Mouse (Mus musculus) adrenal gland, adult (tissue): ENCODE measurements around the gene Gprin3.

Source experiments
- DNase-seq, 2 experiments: peaks; one replicate each; pipeline ENCODE4 v3.0.0; 2022 to 2023; ENCODE audit warnings: low spot score in 1 of 2; ENCODE audit not compliant: inconsistent age in 2 of 2

The Gprin3 gene

GRCm38 (mm10) chr6:59425824-59426533 lies at the start of gene Gprin3:
TSS of gene Gprin3 (minus strand) at chr6:59426294.
- peak; percentile 81 to 92 for DNase-seq

- DNase-seq = no peak
Observed at GRCm38 (mm10) chr6:59458861-59459260, 32.8 kb upstream of the Gprin3 start.

DNA sequence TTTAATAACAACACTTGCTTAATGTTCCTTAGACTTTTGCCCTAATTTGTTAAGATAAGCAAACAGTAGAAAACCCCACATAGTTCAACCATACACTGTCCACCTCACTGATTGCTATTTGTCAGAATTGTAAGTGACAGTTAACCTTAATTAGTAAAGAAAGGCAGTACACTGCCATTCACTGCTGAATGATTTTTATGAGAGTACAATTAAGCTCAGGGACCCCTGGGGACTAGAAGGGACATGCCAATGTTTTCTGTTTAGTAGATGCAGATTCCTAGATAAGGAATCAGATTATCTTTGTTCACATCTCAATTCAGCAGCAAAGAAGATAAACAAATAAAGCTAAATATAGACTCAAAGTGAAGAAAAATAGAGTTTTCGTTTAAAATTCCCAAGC lies 30.0 kb upstream of the Gprin3 start:
- no peak for DNase-seq

DNA sequence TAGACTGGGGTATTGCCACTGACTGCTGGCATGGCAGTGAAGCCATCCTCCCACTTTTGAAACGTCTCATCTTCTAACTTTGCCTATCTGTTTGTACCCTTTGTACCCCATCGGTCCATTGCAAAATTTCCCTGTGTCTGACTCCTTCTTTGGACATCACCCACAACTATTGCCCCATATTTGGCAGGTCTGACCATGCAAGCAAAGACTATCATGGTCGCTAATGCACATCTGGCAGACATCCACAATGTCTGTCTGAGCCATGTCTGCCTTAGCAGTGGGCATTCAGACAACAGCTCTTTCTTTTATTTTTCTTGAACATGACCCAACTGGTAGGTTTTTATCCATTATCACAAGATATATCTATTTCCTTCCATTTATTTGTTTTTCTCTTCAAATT lies 25.3 kb upstream of the Gprin3 start:
- peak in 1 of 2 experiments; percentile 62 for DNase-seq

- peak in 1 of 2 experiments; percentile 5 for DNase-seq
Observed at GRCm38 (mm10) chr6:59445101-59445503, 19.0 kb upstream of the Gprin3 start.

DNA sequence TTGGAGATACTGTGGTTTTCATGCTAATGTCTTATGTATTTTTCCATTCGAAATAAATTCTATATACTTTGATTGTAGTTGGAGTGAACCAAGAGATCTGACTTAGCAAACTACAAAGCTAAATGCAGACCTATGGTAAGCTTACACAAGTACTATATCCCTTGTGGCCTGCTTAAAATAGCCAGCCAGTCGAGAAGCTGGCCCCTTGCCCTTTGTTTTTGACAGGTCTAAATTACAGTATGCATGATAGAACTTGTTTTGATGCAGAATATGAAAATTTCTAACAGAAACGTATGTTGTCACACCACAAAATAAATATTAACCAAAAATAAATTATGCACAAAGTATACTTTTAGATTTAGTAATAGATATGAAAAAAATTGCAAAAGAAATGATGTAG lies 9.8 kb upstream of the Gprin3 start:
- no peak for DNase-seq

- no peak for DNase-seq
Observed at GRCm38 (mm10) chr6:59433116-59433515, 7.0 kb upstream of the Gprin3 start.

GRCm38 (mm10) chr6:59426534-59426885 lies 416 bp upstream of the Gprin3 start:
- no peak for DNase-seq

DNA sequence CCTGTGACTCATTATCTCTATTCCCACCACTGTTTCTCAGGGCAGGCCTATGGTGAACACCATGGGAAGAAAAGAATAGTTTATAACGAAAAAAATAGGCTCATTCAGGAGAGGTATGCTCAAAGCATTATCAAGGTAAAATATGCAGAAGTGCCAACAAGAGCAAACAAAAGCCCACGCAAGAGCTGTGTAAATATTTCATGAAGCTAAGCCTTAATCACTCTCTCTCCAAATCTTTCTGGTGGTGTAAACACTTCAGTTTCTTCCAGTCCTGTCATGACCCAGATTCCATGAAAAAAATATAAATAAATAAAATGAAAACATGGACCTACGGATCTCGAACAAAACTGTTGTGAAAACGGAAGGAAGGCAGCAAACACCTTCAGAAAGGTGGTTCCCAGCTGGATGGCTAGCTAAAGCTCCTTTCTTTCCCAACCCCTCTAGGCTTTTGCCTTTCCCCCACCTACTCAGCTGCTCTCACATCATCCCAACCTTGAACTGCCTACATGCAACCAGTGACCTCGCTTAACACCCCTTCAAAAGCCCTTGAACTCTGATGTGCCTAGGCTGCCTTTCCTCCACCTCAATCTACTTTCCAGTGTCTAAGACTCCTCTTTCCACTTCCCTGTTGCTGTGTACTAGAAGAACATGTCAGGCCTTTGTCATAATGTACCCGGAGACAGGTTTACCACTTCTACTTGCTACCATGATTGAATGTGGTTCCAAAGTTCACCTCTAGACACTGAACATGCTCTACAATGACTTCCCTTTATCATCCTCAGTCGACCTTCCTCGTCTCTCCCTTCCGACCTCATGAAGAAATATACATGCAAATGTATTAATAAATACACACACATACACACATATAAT lies 988 bp downstream of the Gprin3 start:
- peak in 1 of 2 experiments; percentile 24 for DNase-seq

GRCm38 (mm10) chr6:59423836-59424235 lies 2.3 kb downstream of the Gprin3 start:
- DNase-seq = no peak

DNA sequence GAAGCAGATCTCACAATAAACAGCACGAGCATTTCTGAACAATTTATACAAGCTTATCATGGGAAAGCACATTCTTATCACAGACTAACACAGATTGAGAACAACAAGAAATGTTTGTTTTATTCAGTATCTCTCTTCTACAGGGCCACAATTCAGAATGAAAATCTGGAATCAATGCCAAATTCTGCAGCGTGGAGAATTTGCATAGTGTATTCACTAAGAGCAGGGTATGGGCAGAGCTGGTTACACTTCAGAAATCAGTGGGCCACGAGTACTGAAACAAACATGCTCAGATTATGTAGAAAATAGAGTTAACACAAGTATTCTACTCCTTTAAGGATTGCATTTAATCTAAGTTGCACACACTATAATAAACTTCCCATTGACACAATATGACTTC lies 6.8 kb downstream of the Gprin3 start:
- no peak for DNase-seq

- DNase-seq = no peak
Observed at GRCm38 (mm10) chr6:59418659-59419058, 7.4 kb downstream of the Gprin3 start.

GRCm38 (mm10) chr6:59414816-59415215 lies 11.3 kb downstream of the Gprin3 start:
- no peak for DNase-seq

DNA sequence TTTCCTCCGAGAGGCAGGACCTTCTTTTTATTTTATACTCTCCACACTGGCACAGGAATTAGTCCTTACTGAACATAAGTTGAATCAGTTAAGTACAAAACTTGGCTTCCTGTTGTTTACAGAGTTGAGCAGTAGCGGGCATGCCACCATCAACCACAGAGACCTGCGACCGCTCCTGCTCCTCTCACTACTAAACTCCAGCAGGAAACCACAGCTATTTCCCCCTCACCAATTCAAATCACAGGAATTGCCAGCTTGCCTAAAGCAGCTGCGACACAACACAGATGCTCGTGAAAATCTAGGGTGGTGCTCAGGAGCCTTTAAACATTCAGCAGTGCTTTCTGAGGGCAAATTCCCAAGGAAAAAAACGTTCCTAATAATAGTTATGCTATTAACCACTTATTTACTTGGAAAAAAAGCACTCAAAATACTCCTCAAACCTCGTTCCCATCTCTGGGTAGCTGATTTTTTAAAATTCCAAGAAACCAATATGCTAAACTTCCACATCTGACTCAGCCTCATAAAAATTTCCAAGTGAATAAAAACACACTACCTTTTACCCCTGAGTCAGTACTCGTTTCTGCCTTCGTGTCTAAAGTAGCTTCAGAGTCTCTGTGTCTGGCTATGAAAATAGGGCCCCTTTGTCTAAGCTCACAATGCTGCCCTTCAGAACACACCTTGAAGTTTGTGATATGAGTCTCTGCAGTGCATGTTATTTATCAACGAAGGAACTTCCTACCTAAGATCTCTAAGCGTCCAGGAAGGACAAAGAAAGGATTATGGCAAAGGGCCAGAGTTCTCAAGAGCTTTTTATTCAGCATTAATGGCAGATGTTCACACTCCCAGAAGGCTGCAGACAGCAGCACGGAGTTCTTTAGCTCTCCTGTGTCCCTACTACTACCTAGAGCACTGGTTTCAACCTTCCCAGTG lies 13.4 kb downstream of the Gprin3 start:
- DNase-seq = no peak

- DNase-seq = no peak
Observed at GRCm38 (mm10) chr6:59409001-59409700, 16.9 kb downstream of the Gprin3 start.

- no peak for DNase-seq
Observed at GRCm38 (mm10) chr6:59407482-59407997, 18.6 kb downstream of the Gprin3 start.

DNA sequence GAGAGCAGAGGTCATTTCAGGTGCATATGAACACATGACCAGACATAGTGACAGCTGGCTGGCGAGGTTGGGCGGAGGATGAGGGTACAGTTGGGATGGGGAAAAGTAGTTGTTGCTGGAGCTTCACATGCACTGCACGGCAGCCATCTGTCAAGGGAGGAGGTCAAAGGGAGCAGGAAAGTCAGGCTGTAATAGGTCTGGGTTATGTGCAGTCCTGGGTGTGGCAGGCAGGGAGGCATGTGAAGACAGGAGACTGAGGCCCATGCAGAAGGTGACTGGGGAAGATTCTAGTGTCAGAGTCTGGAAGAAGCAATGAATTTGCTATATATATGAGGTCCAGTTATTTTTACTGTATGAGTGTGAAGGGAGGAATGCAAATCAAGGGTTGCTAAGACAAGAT lies 35.9 kb downstream of the Gprin3 start:
- DNase-seq = no peak

DNA sequence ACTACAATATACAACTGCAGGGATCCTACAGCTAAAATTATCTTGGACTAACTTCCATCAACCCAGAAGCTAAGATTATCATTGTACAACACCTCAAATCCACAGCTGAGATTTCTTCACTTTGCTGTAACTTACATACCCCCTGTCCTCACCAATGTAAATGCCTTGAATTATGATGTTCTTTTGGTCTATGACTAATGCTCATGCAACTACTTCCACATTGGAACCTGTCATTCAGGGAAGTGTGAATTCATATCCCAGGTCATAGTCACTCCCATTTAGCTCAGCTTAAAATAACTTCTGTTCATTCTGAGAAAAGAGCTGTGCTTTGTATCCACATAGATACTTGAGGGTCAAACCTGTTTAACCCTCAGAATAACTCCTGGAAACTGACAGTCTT lies 60.8 kb downstream of the Gprin3 start:
- no peak for DNase-seq

- DNase-seq = no peak
Observed at GRCm38 (mm10) chr6:59363282-59363681, 62.8 kb downstream of the Gprin3 start.

- DNase-seq = no peak
Observed at GRCm38 (mm10) chr6:59354943-59355342, 71.2 kb downstream of the Gprin3 start.
